ENCODE assay signal across 12 mouse cellular contexts in the genomic region with DNA sequence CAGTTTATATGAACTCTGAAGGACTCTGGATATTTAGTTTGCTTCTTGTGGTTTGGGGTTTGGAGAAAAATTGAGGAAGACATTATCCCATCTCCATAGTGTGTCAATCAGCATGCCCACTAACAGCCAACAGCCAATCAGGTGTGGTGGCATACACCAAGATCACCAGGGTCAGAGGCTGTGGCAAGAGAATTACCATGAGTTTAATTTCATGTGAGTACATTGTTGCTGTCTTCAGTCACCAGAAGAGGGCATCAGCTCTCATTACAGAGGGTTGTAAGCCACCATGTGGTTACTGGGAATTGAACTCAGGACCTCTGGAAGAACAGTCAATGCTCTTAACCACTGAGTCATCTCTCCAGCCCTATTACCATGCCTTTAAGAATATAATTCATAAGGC. TPM values are rescaled to one million over a fixed set of nuclear protein-coding genes. Genes with fewer than 3 reads are reported as not detected.
DNase-seq lines count a peak whose midpoint lies in the region; ATAC-seq and TF ChIP-seq lines count a peak whose summit lies in the region.
"Had no signal": no experiment of that assay in that cellular context is flagged by ENCODE, and none has a peak within 500 bp of the region (broad histone marks: within the 10 kb centered on the region; RNA-seq: fewer than 3 reads in every experiment).

No protein-coding gene starts in this region.

- no peak for TF ChIP-seq POLR2A in kidney, adult 2 months (IDR thresholded peaks at IDR 0.05; ENCODE audit: low read depth, low read length)

- no peak for ATAC-seq in kidney, embryonic 14.5 days (ENCODE audit: low FRiP score, low TSS enrichment)
- no peak for ATAC-seq in monocyte, adult 5-6 weeks (replicated peaks; ENCODE audit: insufficient number of reproducible peaks, low FRiP score, low TSS enrichment, poor library complexity, severe bottlenecking)
- ATAC-seq in hindbrain, embryonic 14.5 days (ENCODE audit: low FRiP score): no peak

- H3K36me3 ChIP-seq in kidney, adult 2 months (ENCODE audit: control insufficient read depth, insufficient read depth, low read length): peaks cover 1% of the 10 kb centered on the region; the same call in 1 of the 2 replicates
- peaks cover 45% of the 10 kb centered on the region for H3K36me3 ChIP-seq in kidney, embryonic 14.5 days (ENCODE audit: control insufficient read depth, insufficient read depth, low read length)
- H3K36me3 ChIP-seq in hindbrain, embryonic 14.5 days (replicated peaks; ENCODE audit: control insufficient read depth, insufficient read depth): peaks cover 45% of the 10 kb centered on the region

- TF ChIP-seq CTCF in kidney, adult 2 months (conservative IDR thresholded peaks at IDR 0.05; ENCODE audit: insufficient read depth, insufficient read length, low read depth, low read length): 0 out of 2 replicates have a peak, but pooled peaks have one; percentile 8

- no peaks in the 10 kb centered on the region for H3K9me3 ChIP-seq in kidney, embryonic 14.5 days (ENCODE audit: control insufficient read depth, low read length)
- no peaks in the 10 kb centered on the region for H3K9me3 ChIP-seq in hindbrain, embryonic 14.5 days (ENCODE audit: control insufficient read depth, low read length)
- H3K9me3 ChIP-seq: heart, embryonic 12.5 days; hindbrain, embryonic 15.5 days; limb, embryonic 10.5 days had no signal

- H3K4me1 ChIP-seq in kidney, adult 2 months (ENCODE audit: control insufficient read depth, insufficient read depth, low read length): no peaks in the 10 kb centered on the region
- no peaks in the 10 kb centered on the region for H3K4me1 ChIP-seq in kidney, embryonic 14.5 days (ENCODE audit: control insufficient read depth, insufficient read depth, low read length)
- H3K4me1 ChIP-seq in hindbrain, embryonic 14.5 days (replicated peaks; ENCODE audit: control insufficient read depth, insufficient read depth, low read length): no peaks in the 10 kb centered on the region
- H3K4me1 ChIP-seq: heart, embryonic 12.5 days; hindbrain, embryonic 15.5 days; limb, embryonic 10.5 days had no signal

- H3K27ac ChIP-seq in kidney, adult 2 months (ENCODE audit: insufficient read depth, low read depth, low read length): no peak overlapping the region
- no peak overlapping the region for H3K27ac ChIP-seq in kidney, embryonic 14.5 days (ENCODE audit: low read depth, low read length)
- H3K27ac ChIP-seq in hindbrain, embryonic 14.5 days: no peak overlapping the region
- H3K27ac ChIP-seq: hindbrain, embryonic 15.5 days; limb, embryonic 10.5 days had no signal

- no peak for DNase-seq in kidney, adult 2 months
- peak; percentile 57 for DNase-seq in 3T3-L1 (ENCODE audit: low read depth, low spot score)
- DNase-seq in CD4-positive helper T cell, adult 2 months (ENCODE audit: low read depth, low spot score): peak; percentile 23
- DNase-seq in induced T-regulatory cell, adult 2 months (ENCODE audit: low read depth): peak; percentile 47
- no peak for DNase-seq in hindbrain, embryonic 14.5 days (ENCODE audit: low spot score)
- DNase-seq: cerebellum, adult 8-10 months; lung, postnatal 14 days had no signal

- no peak overlapping the region for H3K9ac ChIP-seq in kidney, embryonic 14.5 days (ENCODE audit: low read depth, low read length)
- H3K9ac ChIP-seq in hindbrain, embryonic 14.5 days: no peak overlapping the region
- H3K9ac ChIP-seq: heart, embryonic 12.5 days; hindbrain, embryonic 15.5 days had no signal

- no peak overlapping the region for H3K4me2 ChIP-seq in kidney, embryonic 14.5 days (replicated peaks; ENCODE audit: low read depth, low read length)
- H3K4me2 ChIP-seq in hindbrain, embryonic 14.5 days (replicated peaks): no peak overlapping the region
- H3K4me2 ChIP-seq: heart, embryonic 12.5 days; hindbrain, embryonic 15.5 days had no signal

- H3K27me3 ChIP-seq in kidney, adult 2 months (replicated peaks; ENCODE audit: control insufficient read depth, insufficient read depth, low read length): no peaks in the 10 kb centered on the region
- no peaks in the 10 kb centered on the region for H3K27me3 ChIP-seq in kidney, embryonic 14.5 days (ENCODE audit: control insufficient read depth, insufficient read depth, low read length)
- H3K27me3 ChIP-seq in hindbrain, embryonic 14.5 days (ENCODE audit: control insufficient read depth, insufficient read depth, low read length): no peaks in the 10 kb centered on the region
- H3K27me3 ChIP-seq: heart, embryonic 12.5 days; hindbrain, embryonic 15.5 days had no signal

- H3K4me3 ChIP-seq in kidney, adult 2 months (ENCODE audit: insufficient read depth, low read depth, low read length): no peak overlapping the region
- no peak overlapping the region for H3K4me3 ChIP-seq in kidney, embryonic 14.5 days (ENCODE audit: low read length)
- no peak overlapping the region for H3K4me3 ChIP-seq in hindbrain, embryonic 14.5 days (replicated peaks; ENCODE audit: low read length)
- H3K4me3 ChIP-seq: heart, embryonic 12.5 days; hindbrain, embryonic 15.5 days; limb, embryonic 10.5 days had no signal

RNA-seq across cellular contexts. Expression of gene Rpl41, which starts 7.2 kb away (rescaled TPM):
- polyA plus RNA-seq in kidney, adult 2 months (2012; rRNA removed): 1,799 and 2,275 TPM in 2 replicates
- polyA plus RNA-seq in kidney, embryonic 14.5 days (2014; fragmentation: Nextera tagmentation; extraction: Ambion mirVana): 4,683 and 5,796 TPM in 2 replicates
- 2,103 to 2,260 TPM (median 2,168 TPM) in 3 replicates for total RNA-seq in monocyte, adult 5-6 weeks (2017)
- 2,254 and 2,846 TPM in 2 replicates for polyA plus RNA-seq in hindbrain, embryonic 14.5 days (2014; fragmentation: Nextera tagmentation; extraction: Ambion mirVana)

RNA-seq across cellular contexts. Expression of gene Zc3h10, which starts 8.7 kb away (rescaled TPM):
- 10.0 and 11.3 TPM in 2 replicates for polyA plus RNA-seq in kidney, adult 2 months (2012; rRNA removed)
- polyA plus RNA-seq in kidney, embryonic 14.5 days (2014; fragmentation: Nextera tagmentation; extraction: Ambion mirVana): 11.3 and 13.5 TPM in 2 replicates
- total RNA-seq in monocyte, adult 5-6 weeks (2017): 16.1 to 26.5 TPM (median 19.1 TPM) in 3 replicates
- 14.5 and 16.3 TPM in 2 replicates for polyA plus RNA-seq in hindbrain, embryonic 14.5 days (2014; fragmentation: Nextera tagmentation; extraction: Ambion mirVana)

RNA-seq across cellular contexts. Expression of gene Pa2g4, which starts 9.5 kb away (rescaled TPM):
- 18.5 and 25.1 TPM in 2 replicates for polyA plus RNA-seq in kidney, adult 2 months (2012; rRNA removed)
- 237 and 254 TPM in 2 replicates for polyA plus RNA-seq in kidney, embryonic 14.5 days (2014; fragmentation: Nextera tagmentation; extraction: Ambion mirVana)
- 37.2 to 74.1 TPM (median 47.8 TPM) in 3 replicates for total RNA-seq in monocyte, adult 5-6 weeks (2017)
- 129 and 149 TPM in 2 replicates for polyA plus RNA-seq in hindbrain, embryonic 14.5 days (2014; fragmentation: Nextera tagmentation; extraction: Ambion mirVana)

RNA-seq across cellular contexts. Expression of gene Esyt1, which starts 30.6 kb away (rescaled TPM):
- polyA plus RNA-seq in kidney, adult 2 months (2012; rRNA removed): 24.5 and 25.5 TPM in 2 replicates
- 9.9 and 16.1 TPM in 2 replicates for polyA plus RNA-seq in kidney, embryonic 14.5 days (2014; fragmentation: Nextera tagmentation; extraction: Ambion mirVana)
- total RNA-seq in monocyte, adult 5-6 weeks (2017): 135 to 345 TPM (median 157 TPM) in 3 replicates
- polyA plus RNA-seq in hindbrain, embryonic 14.5 days (2014; fragmentation: Nextera tagmentation; extraction: Ambion mirVana): 13.7 and 14.5 TPM in 2 replicates

RNA-seq across cellular contexts. Expression of gene Erbb3, which starts 33.2 kb away (rescaled TPM):
- 26.9 and 30.2 TPM in 2 replicates for polyA plus RNA-seq in kidney, adult 2 months (2012; rRNA removed)
- 5.1 and 11.8 TPM in 2 replicates for polyA plus RNA-seq in kidney, embryonic 14.5 days (2014; fragmentation: Nextera tagmentation; extraction: Ambion mirVana)
- total RNA-seq in monocyte, adult 5-6 weeks (2017): 1.4 to 3.3 TPM (median 2.8 TPM) in 3 replicates
- polyA plus RNA-seq in hindbrain, embryonic 14.5 days (2014; fragmentation: Nextera tagmentation; extraction: Ambion mirVana): 1.5 and 1.8 TPM in 2 replicates

Comparison
In these comparisons a context has a peak if more than half of its experiments do, and no peak if none do; other contexts are left out.
1. DNase-seq: peak in 3T3-L1 (single experiment), CD4-positive helper T cell, adult 2 months (single experiment) and induced T-regulatory cell, adult 2 months (single experiment); none in kidney, adult 2 months (single experiment) and hindbrain, embryonic 14.5 days (single experiment).